Mouse (Mus musculus): ENCODE data around the gene Ccdc91. TPM values are rescaled to one million over a fixed set of nuclear protein-coding genes. Genes with fewer than 3 reads are reported as not detected.

Ccdc91 gene
- polyA plus RNA-seq, 1 experiment from 2014 or later, result 23.3 TPM

DNA sequence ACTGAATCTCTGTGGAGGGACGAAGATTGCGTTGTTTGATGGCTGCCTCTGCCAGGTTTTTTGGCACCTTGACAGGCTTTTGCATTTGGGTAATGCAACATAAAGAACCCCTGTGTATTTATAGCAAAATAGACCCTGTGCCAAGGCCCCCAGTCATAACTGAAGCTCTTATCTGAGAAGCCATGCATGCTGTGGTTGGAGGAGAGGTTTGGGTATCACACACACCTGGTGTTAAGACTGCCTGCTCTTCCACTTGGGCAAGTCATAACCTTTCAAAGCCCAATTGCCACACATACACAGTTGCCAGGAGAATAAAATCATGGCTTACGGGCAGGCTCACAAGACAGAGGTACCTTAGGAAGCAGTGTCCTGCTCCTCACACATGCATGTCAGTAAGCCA, 147.5 kb downstream of the Ccdc91 start:
- 73% methylated on average over 3 of the region's 3 CpGs for WGBS (ENCODE audit: missing documents)
- no peak overlapping the region for H3K4me3 ChIP-seq (ENCODE audit: inconsistent target)

DNA sequence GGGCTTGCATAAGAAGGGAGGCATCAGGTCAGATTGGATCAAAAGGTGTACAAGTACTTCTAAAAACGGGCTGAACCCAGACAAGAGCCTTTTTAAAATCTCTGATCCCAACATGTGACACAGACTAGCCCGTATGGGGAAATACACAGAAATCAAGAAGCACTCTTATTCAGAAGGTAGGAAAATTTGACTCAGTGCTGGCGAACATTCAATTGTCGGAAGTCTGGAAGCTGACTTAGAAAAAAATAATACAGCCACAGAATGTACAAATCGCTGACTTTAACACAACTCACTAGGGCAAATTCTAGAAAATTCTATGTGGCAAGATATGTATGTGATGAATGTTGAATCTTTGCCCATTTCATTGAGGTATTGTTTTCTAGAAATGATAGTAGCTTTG, 160.8 kb downstream of the Ccdc91 start:
- no peaks in the 10 kb centered on the region for H3K36me3 ChIP-seq (ENCODE audit: inconsistent target)
- H3K27ac ChIP-seq, result no peak overlapping the region
- 90% methylated on average over 5 of the region's 5 CpGs for WGBS (ENCODE audit: missing documents)
- no peaks in the 10 kb centered on the region for H3K79me2 ChIP-seq (ENCODE audit: inconsistent target)
- no peak overlapping the region for H3K4me3 ChIP-seq (ENCODE audit: inconsistent target)

More for the DNA sequence above, 147.5 kb downstream of the Ccdc91 start:
- H3K27ac ChIP-seq, result no peak overlapping the region
- H3K36me3 ChIP-seq (ENCODE audit: inconsistent target), result no peaks in the 10 kb centered on the region
- no peaks in the 10 kb centered on the region for H3K79me2 ChIP-seq (ENCODE audit: inconsistent target)

DNA sequence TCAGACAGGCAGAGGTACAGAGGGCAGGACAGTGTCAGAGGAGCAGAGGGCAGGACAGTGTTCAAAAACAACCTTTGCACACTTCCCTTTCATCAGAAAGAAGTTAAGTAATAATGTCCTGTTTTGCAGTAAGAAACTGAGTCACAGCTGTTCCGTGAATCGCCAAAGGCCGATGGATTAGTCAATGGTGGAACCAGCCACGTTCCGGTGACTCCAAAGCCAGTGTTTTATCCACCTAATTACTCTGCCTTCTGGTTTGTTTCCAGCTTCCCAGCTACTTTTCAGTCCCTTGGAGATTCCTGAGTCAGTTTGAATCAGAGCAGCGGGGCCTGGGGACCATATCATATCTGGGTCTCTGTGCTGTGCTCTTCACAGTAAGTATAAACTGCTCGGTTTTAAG, 168.2 kb downstream of the Ccdc91 start:
- Histone ChIP-seq H3K27ac (no peak overlapping the region), H3K4me3 (ENCODE audit: inconsistent target) (no peak overlapping the region), H3K79me2 (ENCODE audit: inconsistent target) (no peaks in the 10 kb centered on the region), H3K36me3 (ENCODE audit: inconsistent target) (no peaks in the 10 kb centered on the region)
- WGBS (ENCODE audit: missing documents), result 92% methylated on average over 7 of the region's 7 CpGs

DNA sequence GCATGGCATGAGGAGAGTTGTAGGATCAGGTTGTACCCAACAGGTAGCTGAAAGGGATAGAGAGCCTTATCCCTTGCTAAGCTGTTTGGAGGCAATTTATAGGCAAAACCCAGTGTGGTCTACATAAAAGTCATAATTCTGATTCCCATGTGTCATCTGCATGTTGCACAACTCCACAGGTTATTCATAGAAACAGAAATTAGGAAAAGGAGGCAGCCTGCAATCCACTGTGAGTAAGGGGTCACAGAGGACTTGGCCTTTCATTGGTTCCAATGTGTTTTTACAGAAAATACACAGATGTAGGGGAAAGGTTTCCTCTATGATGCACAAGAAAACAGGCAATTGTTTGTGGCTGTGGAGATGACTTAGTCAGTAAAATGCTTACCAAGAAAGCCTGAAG, 168.8 kb downstream of the Ccdc91 start:
- Histone ChIP-seq H3K27ac (no peak overlapping the region), H3K36me3 (ENCODE audit: inconsistent target) (no peaks in the 10 kb centered on the region), H3K4me3 (ENCODE audit: inconsistent target) (no peak overlapping the region), H3K79me2 (ENCODE audit: inconsistent target) (no peaks in the 10 kb centered on the region)

DNA sequence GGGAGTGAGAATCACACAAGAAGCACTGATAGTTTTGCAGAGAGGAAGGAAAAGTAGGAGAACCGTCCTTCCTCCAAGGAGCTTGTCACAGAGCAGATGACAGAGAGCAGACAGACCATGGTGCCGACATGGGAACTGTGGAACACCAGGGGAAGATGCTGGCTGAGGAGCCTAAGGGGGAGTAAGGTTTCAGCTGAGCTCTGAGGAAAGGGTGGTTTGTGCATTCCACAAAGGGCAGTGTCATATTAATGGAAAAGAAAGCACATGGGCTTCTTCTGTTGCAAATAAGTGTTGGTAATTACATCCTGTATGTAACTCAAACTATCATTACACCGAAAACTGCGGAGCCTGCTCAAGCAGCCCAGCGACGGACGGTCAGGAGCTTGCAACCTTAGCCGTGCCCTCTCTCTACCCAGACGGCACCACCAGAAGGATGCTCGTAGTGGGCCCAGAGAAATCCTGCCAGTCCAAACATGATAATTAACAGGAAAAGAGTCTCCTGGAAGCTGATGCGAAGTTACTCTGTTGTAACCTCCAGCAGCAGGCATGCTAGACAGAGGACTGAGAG, 170.9 kb downstream of the Ccdc91 start:
- Histone ChIP-seq H3K27ac (no peak overlapping the region), H3K4me3 (ENCODE audit: inconsistent target) (no peak overlapping the region), H3K79me2 (ENCODE audit: inconsistent target) (no peaks in the 10 kb centered on the region), H3K36me3 (ENCODE audit: inconsistent target) (no peaks in the 10 kb centered on the region)
- WGBS (ENCODE audit: missing documents), result 92% methylated on average over 11 of the region's 11 CpGs

DNA sequence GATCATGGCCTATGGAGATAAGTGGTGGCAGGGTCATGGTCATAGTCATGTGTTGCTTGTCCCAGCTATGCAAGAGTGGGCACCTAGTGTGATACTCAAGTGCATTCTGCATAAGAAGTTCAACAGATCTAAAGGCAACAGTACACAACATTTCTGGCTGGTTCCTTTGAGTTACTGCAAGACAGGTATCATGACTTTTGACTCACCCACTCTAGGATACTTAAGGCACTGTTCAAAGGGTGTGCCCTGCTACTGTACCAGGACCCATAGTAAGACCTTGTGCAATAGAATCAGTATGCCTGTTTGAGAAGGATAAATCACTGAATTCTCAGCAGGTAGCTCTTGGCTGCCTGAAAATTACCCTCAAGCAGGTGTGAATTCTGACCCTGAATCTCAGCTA, 182.4 kb downstream of the Ccdc91 start:
- no peaks in the 10 kb centered on the region for H3K79me2 ChIP-seq (ENCODE audit: inconsistent target)
- H3K4me3 ChIP-seq (ENCODE audit: inconsistent target), result no peak overlapping the region
- no peaks in the 10 kb centered on the region for H3K36me3 ChIP-seq (ENCODE audit: inconsistent target)
- no peak overlapping the region for H3K27ac ChIP-seq

DNA sequence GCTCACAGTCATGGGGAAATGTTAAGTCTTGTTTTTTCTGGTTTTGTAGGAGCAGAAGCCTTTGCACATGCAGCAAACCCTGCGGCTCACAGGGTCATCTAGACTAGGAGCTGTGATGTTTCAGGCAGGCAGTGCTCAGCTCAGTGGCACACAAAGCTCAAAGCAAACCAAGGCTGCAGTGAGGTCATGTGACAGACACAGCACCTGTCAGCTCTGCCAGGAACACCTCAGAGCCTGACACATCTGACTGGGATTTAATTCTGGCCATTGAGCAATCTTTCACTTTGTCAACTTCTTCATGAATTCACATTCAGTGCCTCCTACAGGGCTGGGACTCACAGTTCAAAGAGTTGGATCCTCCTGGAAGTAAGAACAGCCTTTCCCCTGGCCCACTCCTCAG, 185.1 kb downstream of the Ccdc91 start:
- Histone ChIP-seq H3K79me2 (ENCODE audit: inconsistent target) (no peaks in the 10 kb centered on the region), H3K4me3 (ENCODE audit: inconsistent target) (no peak overlapping the region), H3K27ac (no peak overlapping the region), H3K36me3 (ENCODE audit: inconsistent target) (no peaks in the 10 kb centered on the region)
- WGBS (ENCODE audit: missing documents), result 92% methylated on average over 1 of the region's 1 CpGs

DNA sequence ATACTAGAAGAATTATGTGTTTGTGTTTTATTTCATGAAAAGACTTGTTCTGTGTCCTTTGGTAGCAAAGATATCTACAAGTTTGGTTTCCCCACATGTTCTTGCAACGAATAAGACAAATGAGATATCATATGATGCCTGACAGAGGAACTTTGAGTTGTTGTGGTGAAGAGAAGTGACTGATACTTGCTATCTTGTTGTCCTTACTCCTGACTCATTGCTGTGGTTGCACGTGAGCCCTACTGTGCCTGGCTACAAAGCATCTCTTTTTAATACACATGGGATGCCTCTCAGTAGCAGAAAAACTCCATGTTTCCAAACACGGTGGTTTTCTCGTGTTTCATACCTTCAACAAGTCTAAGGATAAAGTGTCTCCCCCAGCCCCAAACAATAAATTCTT, 186.2 kb downstream of the Ccdc91 start:
- no peak overlapping the region for H3K4me3 ChIP-seq (ENCODE audit: inconsistent target)
- WGBS (ENCODE audit: missing documents), result 81% methylated on average over 4 of the region's 4 CpGs

DNA sequence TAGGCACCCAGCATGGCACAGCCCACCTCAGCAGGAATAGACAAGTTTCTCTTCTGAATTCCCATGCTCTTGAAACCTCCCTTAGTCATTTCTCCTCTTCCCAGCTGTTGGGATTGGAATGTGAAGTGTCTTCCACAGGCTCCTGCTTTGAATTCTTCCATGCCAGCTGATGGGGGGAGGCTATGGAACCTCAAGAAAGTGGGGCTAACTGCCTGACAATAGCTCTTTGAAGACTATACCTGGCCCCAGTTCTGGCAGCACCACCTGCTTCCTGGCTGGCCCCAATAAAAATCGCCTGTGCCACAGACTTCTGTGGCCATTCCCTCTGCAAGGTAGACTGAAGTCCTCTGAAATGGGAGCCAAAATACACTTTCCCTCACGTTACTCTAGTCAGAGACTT, 187.0 kb downstream of the Ccdc91 start:
- Histone ChIP-seq H3K79me2 (ENCODE audit: inconsistent target) (no peaks in the 10 kb centered on the region), H3K36me3 (ENCODE audit: inconsistent target) (no peaks in the 10 kb centered on the region), H3K27ac (no peak overlapping the region), H3K4me3 (ENCODE audit: inconsistent target) (no peak overlapping the region)
- 82% methylated on average over 2 of the region's 2 CpGs for WGBS (ENCODE audit: missing documents)

More for the DNA sequence above, 186.2 kb downstream of the Ccdc91 start:
- Histone ChIP-seq H3K79me2 (ENCODE audit: inconsistent target) (no peaks in the 10 kb centered on the region), H3K36me3 (ENCODE audit: inconsistent target) (no peaks in the 10 kb centered on the region), H3K27ac (no peak overlapping the region)

DNA sequence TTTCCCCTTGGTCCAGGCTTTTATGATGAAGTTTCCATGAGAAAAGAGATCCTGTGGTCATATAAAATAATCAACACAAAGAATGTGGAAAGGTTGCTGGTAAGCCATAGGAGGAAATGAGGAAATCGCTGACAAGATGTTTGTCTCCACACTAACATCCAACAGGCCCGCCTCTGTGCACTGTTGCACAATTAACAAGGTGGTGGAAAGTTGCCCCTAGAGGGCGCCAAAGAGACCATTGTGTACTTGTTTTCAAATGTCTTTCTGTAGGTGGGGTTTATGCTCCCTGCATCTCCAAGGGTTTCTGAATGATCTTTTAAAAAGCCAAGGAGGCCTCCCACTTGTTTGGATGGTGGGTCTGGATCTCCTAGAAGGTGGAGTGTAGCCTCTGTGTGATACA, 188.7 kb downstream of the Ccdc91 start:
- no peaks in the 10 kb centered on the region for H3K36me3 ChIP-seq (ENCODE audit: inconsistent target)
- no peaks in the 10 kb centered on the region for H3K79me2 ChIP-seq (ENCODE audit: inconsistent target)
- 31% methylated on average over 3 of the region's 3 CpGs for WGBS (ENCODE audit: missing documents)
- no peak overlapping the region for H3K4me3 ChIP-seq (ENCODE audit: inconsistent target)
- H3K27ac ChIP-seq, result no peak overlapping the region

DNA sequence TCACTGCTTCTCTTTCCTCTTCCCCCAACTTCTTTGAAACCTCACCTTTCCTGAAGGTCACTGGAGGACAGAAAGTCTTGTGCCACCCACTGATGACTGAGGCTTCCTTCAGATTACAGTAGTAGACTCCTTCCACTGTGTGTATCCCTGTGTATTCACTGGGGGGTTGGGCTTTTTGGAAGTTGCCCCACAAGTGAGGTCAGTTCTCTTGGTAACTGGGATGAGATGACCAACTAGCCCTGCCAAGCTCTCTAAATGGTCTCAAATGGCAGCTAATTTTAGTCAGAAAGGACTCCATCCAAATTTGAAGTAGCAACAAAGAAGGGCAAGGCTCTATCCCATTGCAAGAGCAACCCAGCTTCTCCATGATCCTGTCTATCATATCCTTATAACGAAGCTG, 195.7 kb downstream of the Ccdc91 start:
- no peak overlapping the region for H3K4me3 ChIP-seq (ENCODE audit: inconsistent target)
- no peaks in the 10 kb centered on the region for H3K79me2 ChIP-seq (ENCODE audit: inconsistent target)
- no peaks in the 10 kb centered on the region for H3K36me3 ChIP-seq (ENCODE audit: inconsistent target)
- 88% methylated on average over 1 of the region's 1 CpGs for WGBS (ENCODE audit: missing documents)
- no peak overlapping the region for H3K27ac ChIP-seq

DNA sequence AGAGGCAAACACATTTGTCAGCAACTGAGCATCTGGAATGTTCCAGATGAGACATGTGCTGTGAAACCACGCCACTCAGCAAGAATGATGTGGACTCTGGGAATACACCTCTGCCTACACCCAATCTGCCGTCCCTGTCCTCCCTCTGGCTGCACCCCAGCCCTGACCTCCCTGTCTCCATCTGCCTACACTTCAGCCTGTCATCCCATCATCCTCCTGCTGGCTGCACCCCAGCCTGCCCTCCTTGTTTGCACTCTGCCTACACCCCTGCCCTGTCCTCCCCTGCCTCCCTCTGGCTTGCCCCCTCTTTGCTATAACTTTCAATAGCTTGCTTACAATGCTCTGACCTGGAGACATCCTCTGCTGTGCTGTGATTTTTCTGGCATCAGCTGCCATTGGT, 196.9 kb downstream of the Ccdc91 start:
- 80% methylated on average over 2 of the region's 2 CpGs for WGBS (ENCODE audit: missing documents)

DNA sequence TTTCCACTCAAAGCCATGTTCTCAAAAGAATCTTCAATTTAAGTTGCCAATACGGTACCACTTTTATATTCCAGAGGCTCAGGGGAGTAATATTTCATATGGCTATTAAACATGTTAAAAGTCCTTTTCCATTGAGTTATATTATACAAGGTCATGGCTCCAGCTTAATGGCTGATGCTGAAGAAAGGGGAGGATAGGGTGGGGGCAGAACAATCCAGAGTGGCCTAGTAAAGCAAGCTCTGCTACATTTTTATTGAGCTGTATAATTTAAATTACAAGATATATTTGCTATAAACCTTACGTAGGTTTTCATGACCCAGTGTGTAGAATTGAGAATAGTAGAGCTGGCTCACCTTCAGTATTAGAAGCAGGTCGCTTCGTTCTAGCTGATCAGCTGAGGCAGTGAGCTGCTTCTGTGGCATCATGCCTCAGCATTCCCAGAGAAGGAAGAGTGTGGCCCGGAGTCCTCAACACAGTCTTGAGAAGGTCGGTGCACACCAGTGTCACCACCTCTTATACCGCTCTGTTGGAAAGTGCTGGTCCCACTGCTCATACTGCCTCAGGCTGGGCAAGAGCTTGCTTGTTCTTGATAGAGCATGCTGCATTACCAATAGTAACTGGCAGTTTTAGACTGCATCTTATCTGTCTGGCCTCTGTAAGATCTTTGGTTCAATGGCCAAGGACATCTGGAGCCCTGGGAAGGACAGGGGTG, 199.6 kb downstream of the Ccdc91 start:
- Histone ChIP-seq H3K79me2 (ENCODE audit: inconsistent target) (no peaks in the 10 kb centered on the region), H3K36me3 (ENCODE audit: inconsistent target) (no peaks in the 10 kb centered on the region), H3K27ac (no peak overlapping the region), H3K4me3 (ENCODE audit: inconsistent target) (no peak overlapping the region)
- WGBS (ENCODE audit: missing documents), result 91% methylated on average over 7 of the region's 7 CpGs

More for the DNA sequence above, 196.9 kb downstream of the Ccdc91 start:
- Histone ChIP-seq H3K4me3 (ENCODE audit: inconsistent target) (no peak overlapping the region), H3K79me2 (ENCODE audit: inconsistent target) (no peaks in the 10 kb centered on the region), H3K36me3 (ENCODE audit: inconsistent target) (no peaks in the 10 kb centered on the region), H3K27ac (no peak overlapping the region)

DNA sequence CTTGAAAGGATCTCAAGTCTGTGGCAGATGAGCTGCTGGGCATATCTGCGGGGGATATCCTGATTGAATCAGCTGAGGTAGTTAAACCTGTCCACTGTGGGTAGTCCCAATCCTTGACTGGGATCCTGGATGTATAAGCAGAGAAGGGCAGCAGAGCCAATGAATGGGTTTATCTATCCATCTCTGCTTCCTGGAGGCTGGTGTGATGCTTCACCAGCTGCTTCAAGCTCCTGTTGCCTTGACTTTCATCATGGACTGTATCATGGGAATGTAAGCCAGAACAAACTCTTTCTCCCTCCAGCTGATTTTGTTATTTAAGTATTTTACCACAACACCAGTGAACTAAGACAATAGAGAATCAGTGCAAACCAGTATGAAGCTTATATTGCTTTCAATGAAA, 200.6 kb downstream of the Ccdc91 start:
- no peak overlapping the region for H3K27ac ChIP-seq
- no peaks in the 10 kb centered on the region for H3K79me2 ChIP-seq (ENCODE audit: inconsistent target)
- 89% methylated on average over 1 of the region's 1 CpGs for WGBS (ENCODE audit: missing documents)

More for the DNA sequence above, 200.6 kb downstream of the Ccdc91 start:
- Histone ChIP-seq H3K4me3 (ENCODE audit: inconsistent target) (no peak overlapping the region), H3K36me3 (ENCODE audit: inconsistent target) (no peaks in the 10 kb centered on the region)

Data from macrophage (primary cell).